Mouse (Mus musculus) mature B cell (primary cell): Measurements from ENCODE around the gene Acss2.

ENCODE experiments used
- in situ Hi-C: fragments of 300-500 bp; cut with MboI; formaldehyde crosslinking; loops from 2 replicates; pipeline ENCODE4 v1.14.3; 2019

Acss2 gene

GRCm38 (mm10) chr2:155627030-155627738 is 109.4 kb downstream of the Acss2 start:
- in situ Hi-C loops: no loop called here

- in situ Hi-C loops: no loop called here
These were observed 110.4 kb downstream of the Acss2 start for GRCm38 (mm10) chr2:155628112-155628511.

- in situ Hi-C loops: no loop called here
These were observed 110.8 kb downstream of the Acss2 start for GRCm38 (mm10) chr2:155628519-155628918.

GRCm38 (mm10) chr2:155629231-155629661 is 111.5 kb downstream of the Acss2 start:
- in situ Hi-C loops: no loop called here

GRCm38 (mm10) chr2:155630153-155630552 is 112.4 kb downstream of the Acss2 start:
- in situ Hi-C loops: no loop called here

GRCm38 (mm10) chr2:155630590-155631416 is 113.1 kb downstream of the Acss2 start:
- in situ Hi-C loops: no loop called here

GRCm38 (mm10) chr2:155632138-155632936 is 114.6 kb downstream of the Acss2 start:
- in situ Hi-C loops: no loop called here

GRCm38 (mm10) chr2:155633121-155633520 is 115.4 kb downstream of the Acss2 start:
- in situ Hi-C loops: no loop called here

- in situ Hi-C loops: no loop called here
These were observed 116.0 kb downstream of the Acss2 start for GRCm38 (mm10) chr2:155633731-155634130.

GRCm38 (mm10) chr2:155634562-155634961 is 116.8 kb downstream of the Acss2 start:
- in situ Hi-C loops: no loop called here
